Mouse (Mus musculus) skeletal muscle tissue, postnatal 0 days (tissue): ENCODE results near the gene Gm10377. TPM values are rescaled to one million over a fixed set of nuclear protein-coding genes. Genes with fewer than 3 reads are reported as not detected.

Source experiments
- polyA plus RNA-seq: library from polyadenylated mRNA; unstranded; fragments of >200 nt; fragmentation: Nextera tagmentation; extraction: Ambion mirVana; gene quantifications from 2 replicates; pipeline ENCODE4 v1.2.1, GENCODE M21; 2015

Gm10377 gene
- polyA plus RNA-seq, result not detected in 2 replicates

DNA sequence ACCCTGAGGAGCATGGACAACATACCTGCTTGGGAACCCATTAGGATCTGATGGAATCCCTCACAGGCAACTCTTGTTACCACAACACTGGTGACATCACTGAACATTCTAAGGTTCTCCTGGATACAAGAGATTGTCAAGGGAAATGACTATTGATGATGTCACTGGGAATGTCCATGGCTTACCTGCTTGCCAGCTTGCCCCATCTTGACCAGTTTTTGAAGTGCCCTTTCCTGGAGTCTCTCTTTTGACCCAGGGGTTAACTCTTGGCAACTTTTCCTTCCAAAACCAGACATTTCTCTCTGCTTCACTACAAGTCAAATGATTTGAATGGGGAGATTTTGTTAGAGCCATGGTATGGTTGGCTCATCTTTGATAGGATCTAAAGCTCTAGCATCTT, at the start of gene Gm10377:
Gm10377 (minus strand) TSS at position 101 of the 400 bp plus-strand sequence.

DNA sequence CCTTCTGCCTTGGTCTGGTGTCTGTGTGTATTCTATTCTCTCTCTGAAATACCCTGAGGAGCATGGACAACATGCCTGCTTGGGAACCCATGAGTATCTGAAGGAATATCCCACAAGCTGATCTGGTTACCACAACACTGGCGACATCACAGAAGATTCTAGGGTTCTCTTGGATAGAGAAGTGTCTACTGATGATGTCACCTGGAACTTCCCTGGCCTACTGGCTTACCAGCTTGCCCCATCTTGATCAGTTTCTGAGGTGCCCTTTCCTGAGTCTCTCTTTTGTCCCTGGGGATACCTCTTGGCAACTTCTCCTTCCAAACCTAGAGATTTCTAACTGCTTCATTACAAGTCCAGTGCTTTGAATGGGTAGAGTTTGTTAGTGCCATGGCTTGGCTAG, 29.1 kb downstream of the Gm10377 start, which contains the start of gene Gm3015:
Gm3015 (minus strand) TSS at position 101 of the 400 bp plus-strand sequence.

Other genes starting within 250 kb of the Gm10377 start
- gene Gm17124, start 198.1 kb downstream of the Gm10377 start, polyA plus RNA-seq, result not detected in 2 replicates
- gene Gm3633, start 156.1 kb downstream of the Gm10377 start, polyA plus RNA-seq, result not detected in 2 replicates
- not detected in 2 replicates for gene Gm10378, start 142.0 kb downstream of the Gm10377 start, polyA plus RNA-seq
- not detected in 2 replicates for gene Gm3015, start 29.2 kb downstream of the Gm10377 start, polyA plus RNA-seq
- gene Gm21977, start 55.5 kb upstream of the Gm10377 start, polyA plus RNA-seq, result not detected in 2 replicates
- gene Gm8082, start 195.6 kb upstream of the Gm10377 start, polyA plus RNA-seq, result not detected in 2 replicates
- gene Gm10376, start 217.6 kb upstream of the Gm10377 start, polyA plus RNA-seq, result not detected in 2 replicates